Mouse (Mus musculus) intestine, postnatal 0 days (tissue): ENCODE data around the gene Pole4. TPM values are rescaled to one million over a fixed set of nuclear protein-coding genes. Genes with fewer than 3 reads are reported as not detected.

Source experiments
- ATAC-seq: fragments of 200-750 bp; cut with Nextera tagmentation; 2 replicates; pipeline ENCODE4 v1.8.0; 2017; ENCODE audit warnings: mild to moderate bottlenecking, moderate TSS enrichment, moderate library complexity
- H3K27ac ChIP-seq: fragments of 300-500 bp; sonication (generic); 2 replicates; pipeline ENCODE4 v1.5.1; 2014; ENCODE audit warnings: mild to moderate bottlenecking, low read depth, low read length, moderate library complexity
- H3K27me3 ChIP-seq: fragments of 300-500 bp; sonication (generic); replicated peaks from 2 replicates; pipeline ENCODE4 v1.6.1; 2014; ENCODE audit warnings: low read length, mixed read lengths; ENCODE audit not compliant: control insufficient read depth, insufficient read depth
- H3K36me3 ChIP-seq: fragments of 300-500 bp; sonication (generic); 2 replicates; pipeline ENCODE4 v1.6.1; 2014; ENCODE audit warnings: mild to moderate bottlenecking, moderate library complexity; ENCODE audit not compliant: control insufficient read depth, insufficient read depth
- H3K4me1 ChIP-seq: fragments of 300-500 bp; sonication (generic); replicated peaks from 2 replicates; pipeline ENCODE4 v1.6.1; 2014; ENCODE audit warnings: antibody characterized with exemption, low read length, mixed read lengths; ENCODE audit not compliant: control insufficient read depth, insufficient read depth
- H3K4me2 ChIP-seq: fragments of 300-500 bp; sonication (generic); replicated peaks from 2 replicates; pipeline ENCODE4 v1.6.1; 2014; ENCODE audit warnings: low read depth, mild to moderate bottlenecking, moderate library complexity
- H3K4me3 ChIP-seq: fragments of 300-500 bp; sonication (generic); 2 replicates; pipeline ENCODE4 v1.5.1; 2014; ENCODE audit warnings: low read depth, low read length
- H3K9ac ChIP-seq: fragments of 300-500 bp; sonication (generic); 2 replicates; pipeline ENCODE4 v1.6.1; 2014; ENCODE audit warnings: mild to moderate bottlenecking, low read depth, low read length
- H3K9me3 ChIP-seq: fragments of 300-500 bp; sonication (generic); 2 replicates; pipeline ENCODE4 v1.6.1; 2016; ENCODE audit warnings: mixed run types; ENCODE audit not compliant: control insufficient read depth
- CTCF ChIP-seq: sonication (generic); IDR thresholded peaks from 2 replicates; pipeline ENCODE4 v1.5.1; 2016; ENCODE audit warnings: low read depth, mild to moderate bottlenecking, control low read depth, antibody characterized with exemption, moderate library complexity
- WGBS: fragments of 180-500 bp; shearing (Covaris S2); extraction: QIAGEN DNeasy Blood & Tissue Kit; methylation state at CpG from one replicate; pipeline ENCODE4 v1.1.7; 2014; 5-methylcytosine and 5-hydroxymethylcytosine counted together
- polyA plus RNA-seq: library from polyadenylated mRNA; unstranded; fragments of >200 nt; fragmentation: Nextera tagmentation; extraction: Ambion mirVana; gene quantifications from 2 replicates; pipeline ENCODE4 v1.2.1, GENCODE M21; 2015

The Pole4 gene
- polyA plus RNA-seq, 1 experiment from 2014 or later = 73.1 TPM

- no peak overlapping the region for H3K9ac ChIP-seq
- no peaks in the 10 kb centered on the region for H3K4me1 ChIP-seq
- H3K27me3 ChIP-seq = no peaks in the 10 kb centered on the region
- WGBS = 64% methylated on average over 8 of the region's 8 CpGs
- H3K27ac ChIP-seq = no peak overlapping the region
- no peaks in the 10 kb centered on the region for H3K36me3 ChIP-seq
- no peak for TF ChIP-seq CTCF
- H3K9me3 ChIP-seq = no peaks in the 10 kb centered on the region
- ATAC-seq = no peak
- no peak overlapping the region for H3K4me3 ChIP-seq
- no peak overlapping the region for H3K4me2 ChIP-seq
Observed at GRCm38 (mm10) chr6:82595461-82596090, 109.6 kb downstream of the Pole4 start.

DNA sequence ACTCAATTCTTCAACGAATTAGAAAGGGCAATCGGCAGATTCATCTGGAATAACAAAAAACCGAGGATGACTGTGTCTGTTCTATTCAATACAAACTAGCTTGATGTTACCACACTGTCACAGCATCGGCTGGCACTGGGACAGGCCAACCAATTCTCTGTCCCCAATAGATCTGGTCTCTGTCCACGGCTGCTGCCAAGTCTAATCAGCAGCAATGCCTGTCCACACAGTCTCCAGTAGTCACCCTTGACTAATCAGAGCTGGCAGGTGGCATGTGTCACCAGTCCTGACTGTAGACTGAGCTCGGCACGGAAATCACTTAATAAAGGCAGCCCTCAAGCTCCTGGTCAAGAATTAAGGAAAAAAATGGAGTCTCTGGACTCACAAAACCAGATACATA lies 115.8 kb downstream of the Pole4 start:
- no peak for TF ChIP-seq CTCF
- Histone ChIP-seq H3K9me3 (no peaks in the 10 kb centered on the region), H3K27me3 (no peaks in the 10 kb centered on the region), H3K27ac (no peak overlapping the region), H3K4me1 (no peaks in the 10 kb centered on the region), H3K9ac (no peak overlapping the region), H3K4me2 (no peak overlapping the region), H3K36me3 (no peaks in the 10 kb centered on the region), H3K4me3 (no peak overlapping the region)
- no peak for ATAC-seq
- 87% methylated on average over 7 of the region's 7 CpGs for WGBS

DNA sequence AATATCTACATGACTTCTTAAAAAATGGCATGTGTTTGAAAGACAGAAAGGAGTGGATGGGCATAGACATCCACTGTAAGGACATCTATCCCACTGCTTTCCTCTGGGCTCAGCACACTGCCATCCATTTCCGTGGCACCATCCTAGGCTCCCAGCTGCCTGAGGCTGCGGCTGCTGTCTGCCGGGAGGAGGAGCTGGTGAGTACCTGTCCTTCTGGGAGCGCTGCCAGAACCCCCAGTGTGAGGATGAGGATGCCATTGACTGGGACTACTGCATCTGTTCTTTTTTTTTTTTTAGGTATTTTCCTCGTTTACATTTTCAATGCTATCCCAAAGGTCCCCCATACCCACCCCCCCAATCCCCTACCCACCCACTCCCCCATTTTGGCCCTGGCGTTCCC lies 119.8 kb downstream of the Pole4 start:
- Histone ChIP-seq H3K4me2 (no peak overlapping the region), H3K9me3 (no peaks in the 10 kb centered on the region), H3K4me1 (no peaks in the 10 kb centered on the region), H3K27ac (no peak overlapping the region), H3K9ac (no peak overlapping the region), H3K4me3 (no peak overlapping the region), H3K27me3 (no peaks in the 10 kb centered on the region), H3K36me3 (no peaks in the 10 kb centered on the region)
- no peak for TF ChIP-seq CTCF
- no peak for ATAC-seq
- 52% methylated on average over 5 of the region's 6 CpGs for WGBS

DNA sequence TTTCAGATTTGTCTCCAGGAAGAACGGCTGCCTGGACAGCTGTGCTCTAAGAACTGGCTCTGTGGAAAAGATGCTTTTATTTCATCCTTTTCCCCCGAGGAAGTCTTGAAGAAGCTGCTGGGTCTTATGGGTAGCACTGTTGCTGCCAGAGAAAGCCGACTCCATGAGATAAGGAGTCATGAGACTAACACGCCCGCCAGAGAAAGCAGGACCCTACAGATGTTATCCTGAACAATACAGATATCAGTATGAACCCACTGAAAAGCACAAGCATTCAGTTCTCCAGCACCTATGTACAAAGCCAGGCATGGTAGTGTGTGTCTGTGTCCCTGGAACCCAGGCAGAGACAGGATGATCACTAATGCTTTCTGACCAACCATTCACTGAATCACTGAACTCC lies 129.7 kb downstream of the Pole4 start:
- WGBS = 72% methylated on average over 5 of the region's 5 CpGs
- no peak for ATAC-seq
- no peak overlapping the region for H3K4me3 ChIP-seq
- H3K4me2 ChIP-seq = no peak overlapping the region
- no peaks in the 10 kb centered on the region for H3K36me3 ChIP-seq
- H3K27me3 ChIP-seq = no peaks in the 10 kb centered on the region
- H3K9me3 ChIP-seq = no peaks in the 10 kb centered on the region
- no peaks in the 10 kb centered on the region for H3K4me1 ChIP-seq
- H3K27ac ChIP-seq = no peak overlapping the region
- H3K9ac ChIP-seq = no peak overlapping the region
- no peak for TF ChIP-seq CTCF

Other genes with a start within 250 kb of the Pole4 start
- gene Hk2, start 69.1 kb upstream of the Pole4 start, polyA plus RNA-seq = 2.5 and 2.8 TPM in 2 replicates
- 0.56 and 0.64 TPM in 2 replicates for gene Sema4f, start 234.4 kb upstream of the Pole4 start, polyA plus RNA-seq
- gene M1ap, start 241.5 kb upstream of the Pole4 start, polyA plus RNA-seq = 0.16 TPM in 1 of 2 replicates, not detected in the other